Mouse (Mus musculus) splenic B cell, adult 2 months (primary cell): ENCODE data around the gene Olfr1510.
"Not testable (repeated sequence)": the region's sequence is repeated elsewhere in the genome, so short reads cannot be mapped to it uniquely, and the experiment has no call there.

ENCODE experiments used
- DNase-seq: peaks from one replicate; pipeline ENCODE4 v3.0.0-alpha.2; 2011; ENCODE audit warnings: low read depth, low spot score
- H3K27me3 ChIP-seq: 2 replicates; pipeline ENCODE4 v1.6.1; 2012; ENCODE audit warnings: mild to moderate bottlenecking, low read length, moderate library complexity, mixed read lengths; ENCODE audit not compliant: control insufficient read depth, poor library complexity, insufficient read depth, severe bottlenecking
- H3K36me3 ChIP-seq: 2 replicates; pipeline ENCODE4 v1.6.1; 2012; ENCODE audit warnings: mild to moderate bottlenecking, low read length, moderate library complexity, mixed read lengths; ENCODE audit not compliant: control insufficient read depth, poor library complexity, insufficient read depth, severe bottlenecking

Olfr1510 gene

GRCm38 (mm10) chr14:52414273-52414672 lies at the start of gene Olfr1510:
Gene Olfr1510 (minus strand): TSS chr14:52414373.
- DNase-seq = no peak
- Histone ChIP-seq H3K36me3 (no peaks in the 10 kb centered on the region), H3K27me3 (no peaks in the 10 kb centered on the region)

DNA sequence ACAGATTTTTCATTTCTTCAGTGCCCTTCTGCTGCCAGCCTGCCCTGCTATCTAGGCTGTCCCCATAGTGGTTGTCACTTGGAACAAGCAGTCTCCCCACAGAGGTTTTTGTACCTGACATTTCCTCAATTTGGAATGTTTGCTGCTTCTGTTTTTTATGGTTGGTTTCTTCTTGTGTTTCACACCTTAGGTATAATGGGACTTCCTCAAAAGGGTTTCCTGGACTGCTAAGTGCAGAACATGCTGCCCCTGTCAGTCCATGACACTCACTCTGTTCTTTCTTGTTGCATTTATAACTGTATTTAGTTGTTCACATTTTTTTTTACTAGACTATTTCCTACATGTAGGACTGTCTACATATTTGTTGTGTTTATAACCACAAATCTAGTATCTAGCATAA lies 47.8 kb upstream of the Olfr1510 start:
- peak; percentile 21 for DNase-seq

GRCm38 (mm10) chr14:52451138-52451537 lies 37.0 kb upstream of the Olfr1510 start:
- no peaks in the 10 kb centered on the region for H3K27me3 ChIP-seq
- peak; percentile 74 for DNase-seq

More for the DNA sequence above, 47.8 kb upstream of the Olfr1510 start:
- no peaks in the 10 kb centered on the region for H3K36me3 ChIP-seq
- H3K27me3 ChIP-seq = no peaks in the 10 kb centered on the region

DNA sequence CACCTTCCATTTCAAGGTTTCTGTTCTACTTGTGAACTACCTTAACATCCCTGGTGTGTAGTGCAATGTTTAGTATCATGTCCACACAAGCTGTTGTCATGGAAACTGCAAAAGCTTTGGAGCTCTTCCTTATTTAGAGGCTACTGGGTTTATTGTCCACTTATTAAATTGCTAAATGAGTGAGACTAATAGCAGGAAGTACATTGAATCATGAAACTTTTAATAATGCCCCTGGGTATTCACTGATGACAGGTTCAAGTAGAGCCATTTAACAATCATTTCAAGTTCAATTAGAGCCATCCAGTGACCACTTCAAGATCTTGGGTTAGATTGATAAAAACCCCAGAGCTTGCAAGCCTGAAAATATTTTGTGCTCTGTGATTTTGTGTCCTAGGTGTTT lies 28.5 kb upstream of the Olfr1510 start, which contains the start of gene Olfr1509:
Olfr1509 (plus strand) TSS at position 301 of the 400 bp plus-strand sequence.
- H3K27me3 ChIP-seq = no peaks in the 10 kb centered on the region
- no peaks in the 10 kb centered on the region for H3K36me3 ChIP-seq
- no peak for DNase-seq

More at GRCm38 (mm10) chr14:52451138-52451537, 37.0 kb upstream of the Olfr1510 start:
- no peaks in the 10 kb centered on the region for H3K36me3 ChIP-seq

- DNase-seq = no peak
- H3K36me3 ChIP-seq = no peaks in the 10 kb centered on the region
- H3K27me3 ChIP-seq = no peaks in the 10 kb centered on the region; the same call in 1 of the 2 replicates
Observed at GRCm38 (mm10) chr14:52427686-52428085, 13.5 kb upstream of the Olfr1510 start.

DNA sequence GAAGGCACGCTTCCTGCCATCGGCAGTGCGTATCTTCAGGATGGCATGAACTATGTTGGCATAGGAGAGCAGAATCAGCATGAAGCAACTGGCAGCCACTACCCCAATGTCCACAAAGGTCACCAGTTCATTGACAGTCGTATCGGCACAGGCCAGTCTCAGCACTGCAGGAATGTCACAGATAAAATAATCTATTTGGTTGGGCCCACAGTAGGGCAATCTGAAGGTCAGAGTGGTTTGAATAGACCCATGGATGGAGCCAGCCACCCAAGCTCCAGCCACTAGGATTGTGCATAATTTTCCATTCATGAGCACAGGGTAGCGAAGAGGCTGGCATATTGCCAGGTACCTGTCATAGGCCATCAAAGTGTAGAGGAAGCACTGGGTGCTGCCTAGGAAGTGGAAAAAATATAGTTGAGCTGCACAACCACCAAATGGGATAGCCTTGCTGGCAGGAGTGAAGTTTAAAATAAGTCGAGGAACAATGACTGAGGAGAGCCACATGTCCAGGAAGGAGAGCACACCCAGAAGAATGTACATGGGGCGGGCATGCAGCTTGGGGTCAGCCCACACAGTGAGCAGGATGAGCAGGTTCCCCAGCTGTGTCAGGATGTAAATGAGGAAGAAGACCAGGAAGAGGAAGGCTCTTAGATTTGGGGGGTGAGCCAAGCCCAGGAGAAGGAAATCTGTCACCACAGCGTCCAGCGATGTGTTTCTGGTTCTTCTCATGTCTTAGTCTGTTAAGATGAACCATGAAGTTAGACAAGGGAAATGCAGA lies 3.8 kb downstream of the Olfr1510 start:
- H3K27me3 ChIP-seq, DNase-seq, H3K36me3 ChIP-seq: not testable (repeated sequence)

GRCm38 (mm10) chr14:52397279-52397678 lies 16.9 kb downstream of the Olfr1510 start, which contains the start of gene Olfr1511:
Gene Olfr1511 (minus strand): TSS chr14:52397379.
- DNase-seq = no peak
- H3K36me3 ChIP-seq = no peaks in the 10 kb centered on the region
- H3K27me3 ChIP-seq = no peaks in the 10 kb centered on the region

GRCm38 (mm10) chr14:52390084-52390848 lies 23.9 kb downstream of the Olfr1510 start:
- DNase-seq, H3K36me3 ChIP-seq, H3K27me3 ChIP-seq: not testable (repeated sequence)

- Histone ChIP-seq H3K27me3 (no peaks in the 10 kb centered on the region), H3K36me3 (no peaks in the 10 kb centered on the region)
- no peak for DNase-seq
Observed at GRCm38 (mm10) chr14:52379068-52379467, 35.1 kb downstream of the Olfr1510 start, which contains the start of gene Olfr1512. Gene Olfr1512 (minus strand): TSS chr14:52379168.

- no peak for DNase-seq
- no peaks in the 10 kb centered on the region for H3K36me3 ChIP-seq
- H3K27me3 ChIP-seq = no peaks in the 10 kb centered on the region
Observed at GRCm38 (mm10) chr14:52368741-52369140, 45.4 kb downstream of the Olfr1510 start.
